Mouse (Mus musculus): ENCODE results near the gene Recql5. TPM values are rescaled to one million over a fixed set of nuclear protein-coding genes. Genes with fewer than 3 reads are reported as not detected.

Recql5 gene
- polyA plus RNA-seq, 1 experiment from 2014 or later = 22.5 TPM

DNA sequence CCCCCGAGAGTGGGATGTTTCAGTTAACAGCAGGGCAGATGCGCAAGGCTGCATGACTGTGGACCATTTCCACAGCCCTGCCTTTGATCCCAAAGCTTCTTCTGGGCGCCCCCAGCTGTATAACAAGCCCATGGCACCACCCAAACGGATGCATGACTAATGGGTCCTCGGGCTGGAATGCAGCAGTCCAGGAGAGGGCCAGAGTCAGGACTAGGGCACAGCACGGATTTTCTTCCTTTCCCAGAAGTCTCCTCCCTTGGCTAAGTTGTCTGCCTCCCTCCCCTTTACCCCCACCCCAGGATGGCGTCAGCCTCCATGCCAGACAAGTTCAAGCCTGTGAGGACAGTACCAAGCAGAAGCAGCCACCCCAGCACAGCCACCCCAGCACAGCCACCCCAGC is 24.7 kb upstream of the Recql5 start:
- ATAC-seq (ENCODE audit: low read depth) = no peak

GRCm38 (mm10) chr11:115956453-115956852 is 23.2 kb upstream of the Recql5 start:
- Histone ChIP-seq H3K9me3 (no peaks in the 10 kb centered on the region), H3K4me3 (no peak overlapping the region), H3K4me1 (replicated peaks) (peaks cover 43% of the 10 kb centered on the region), H3K36me3 (peaks cover 72% of the 10 kb centered on the region), H3K27ac (replicated peaks) (peak overlapping the region; percentile 84), H3K27me3 (no peaks in the 10 kb centered on the region), H3K4me2 (no peak overlapping the region), H3K9ac (0 out of 2 replicates have a peak overlapping the region, but pooled peaks have one; percentile 3)
- ATAC-seq (ENCODE audit: low read depth) = peak; percentile 60
- WGBS = 16% methylated on average over 4 of the region's 4 CpGs

More for the DNA sequence above, 24.7 kb upstream of the Recql5 start:
- Histone ChIP-seq H3K9ac (no peak overlapping the region), H3K9me3 (no peaks in the 10 kb centered on the region), H3K27ac (replicated peaks) (peak overlapping the region; percentile 84), H3K36me3 (peaks cover 72% of the 10 kb centered on the region), H3K4me3 (no peak overlapping the region), H3K4me2 (no peak overlapping the region), H3K27me3 (no peaks in the 10 kb centered on the region), H3K4me1 (replicated peaks) (peaks cover 39% of the 10 kb centered on the region)
- 50% methylated on average over 7 of the region's 7 CpGs for WGBS

- ATAC-seq (ENCODE audit: low read depth) = peak; percentile 44; the same call in 1 of the 2 replicates
- Histone ChIP-seq H3K36me3 (peaks cover 72% of the 10 kb centered on the region), H3K27me3 (no peaks in the 10 kb centered on the region), H3K9me3 (no peaks in the 10 kb centered on the region), H3K4me1 (replicated peaks) (peaks cover 52% of the 10 kb centered on the region), H3K4me3 (no peak overlapping the region), H3K4me2 (no peak overlapping the region), H3K9ac (peak overlapping the region; percentile 54), H3K27ac (replicated peaks) (peak overlapping the region; percentile 84)
- WGBS = 53% methylated on average over 10 of the region's 10 CpGs
Measured at GRCm38 (mm10) chr11:115955195-115955858, 22.1 kb upstream of the Recql5 start.

DNA sequence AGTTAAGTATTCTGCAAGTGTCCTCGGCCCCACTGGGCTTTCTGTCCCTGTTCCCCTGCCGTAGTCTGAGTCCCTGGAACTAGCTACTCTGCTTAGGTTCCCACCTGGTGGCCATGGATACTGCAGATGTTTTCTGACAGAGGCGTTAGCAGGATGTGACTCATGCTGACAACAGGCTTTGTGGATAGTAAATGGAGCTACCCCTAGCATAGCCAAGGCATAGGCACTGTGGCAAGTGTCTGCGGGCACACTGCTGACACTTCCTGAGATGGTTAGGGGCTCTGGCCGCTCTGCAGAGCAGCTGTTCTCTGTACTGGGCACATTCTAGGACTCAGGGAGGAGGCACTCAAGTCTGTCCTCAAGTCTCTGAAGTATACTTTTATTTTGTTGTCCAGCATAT is 21.4 kb upstream of the Recql5 start:
- Histone ChIP-seq H3K27me3 (no peaks in the 10 kb centered on the region), H3K9ac (no peak overlapping the region), H3K4me2 (no peak overlapping the region), H3K9me3 (no peaks in the 10 kb centered on the region), H3K4me3 (no peak overlapping the region), H3K4me1 (replicated peaks) (peaks cover 58% of the 10 kb centered on the region), H3K27ac (replicated peaks) (peak overlapping the region; percentile 84), H3K36me3 (peaks cover 71% of the 10 kb centered on the region)
- WGBS = 72% methylated on average over 5 of the region's 5 CpGs
- no peak for ATAC-seq (ENCODE audit: low read depth)

- peaks cover 52% of the 10 kb centered on the region for H3K4me1 ChIP-seq (replicated peaks)
- no peak overlapping the region for H3K4me3 ChIP-seq
- peaks cover 85% of the 10 kb centered on the region for H3K36me3 ChIP-seq
- no peaks in the 10 kb centered on the region for H3K9me3 ChIP-seq
- H3K4me2 ChIP-seq = no peak overlapping the region
- H3K27me3 ChIP-seq = no peaks in the 10 kb centered on the region
- 54% methylated on average over 2 of the region's 2 CpGs for WGBS
- H3K9ac ChIP-seq = no peak overlapping the region
- H3K27ac ChIP-seq (replicated peaks) = peak overlapping the region; percentile 86
- peak; percentile 80 for ATAC-seq (ENCODE audit: low read depth)
Measured at GRCm38 (mm10) chr11:115950719-115951118, 17.4 kb upstream of the Recql5 start.

GRCm38 (mm10) chr11:115948316-115948715 is 15.0 kb upstream of the Recql5 start:
- 88% methylated on average over 9 of the region's 9 CpGs for WGBS
- Histone ChIP-seq H3K36me3 (peaks cover 93% of the 10 kb centered on the region), H3K9ac (no peak overlapping the region), H3K9me3 (no peaks in the 10 kb centered on the region), H3K27me3 (no peaks in the 10 kb centered on the region), H3K4me1 (replicated peaks) (peaks cover 34% of the 10 kb centered on the region), H3K4me3 (no peak overlapping the region), H3K27ac (replicated peaks) (no peak overlapping the region), H3K4me2 (no peak overlapping the region)
- ATAC-seq (ENCODE audit: low read depth) = no peak

GRCm38 (mm10) chr11:115946221-115946828 is 13.0 kb upstream of the Recql5 start:
- Histone ChIP-seq H3K27me3 (no peaks in the 10 kb centered on the region), H3K36me3 (peaks cover 91% of the 10 kb centered on the region), H3K9me3 (no peaks in the 10 kb centered on the region), H3K27ac (replicated peaks) (peak overlapping the region; percentile 64), H3K4me3 (no peak overlapping the region), H3K4me1 (replicated peaks) (peaks cover 28% of the 10 kb centered on the region), H3K4me2 (no peak overlapping the region), H3K9ac (no peak overlapping the region)
- 81% methylated on average over 9 of the region's 9 CpGs for WGBS
- ATAC-seq (ENCODE audit: low read depth) = no peak

- Histone ChIP-seq H3K9ac (no peak overlapping the region), H3K27me3 (no peaks in the 10 kb centered on the region), H3K27ac (replicated peaks) (no peak overlapping the region), H3K36me3 (peaks cover 91% of the 10 kb centered on the region), H3K4me3 (no peak overlapping the region), H3K4me1 (replicated peaks) (peaks cover 20% of the 10 kb centered on the region), H3K4me2 (no peak overlapping the region), H3K9me3 (no peaks in the 10 kb centered on the region)
- ATAC-seq (ENCODE audit: low read depth) = no peak
- 90% methylated on average over 8 of the region's 8 CpGs for WGBS
Measured at GRCm38 (mm10) chr11:115945247-115945646, 12.0 kb upstream of the Recql5 start.

DNA sequence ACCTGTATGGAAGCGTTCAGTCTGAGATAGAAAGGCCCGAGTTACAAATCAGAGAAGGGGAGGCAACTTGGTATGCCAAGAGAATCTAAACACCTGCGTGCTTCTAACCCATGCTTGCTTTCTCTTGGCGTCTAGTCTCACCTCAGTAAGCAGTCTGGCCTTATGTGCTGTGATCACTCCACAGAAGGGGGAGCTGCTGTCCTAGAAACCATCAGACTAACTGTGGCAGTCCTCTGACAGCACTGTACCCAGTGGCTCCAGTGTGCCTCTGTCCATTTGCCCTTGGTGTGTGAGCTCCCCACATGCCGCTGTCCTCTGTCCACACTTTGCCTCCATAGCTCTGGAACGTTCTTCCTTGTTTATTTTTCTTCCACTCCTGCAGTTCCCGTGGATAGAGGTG is 8.7 kb upstream of the Recql5 start:
- Histone ChIP-seq H3K4me3 (no peak overlapping the region), H3K36me3 (peaks cover 93% of the 10 kb centered on the region), H3K4me1 (replicated peaks) (0 out of 2 replicates have a peak, but pooled peaks cover 3% of the 10 kb centered on the region), H3K4me2 (no peak overlapping the region), H3K27ac (replicated peaks) (no peak overlapping the region), H3K9me3 (no peaks in the 10 kb centered on the region), H3K9ac (no peak overlapping the region), H3K27me3 (no peaks in the 10 kb centered on the region)
- no peak for ATAC-seq (ENCODE audit: low read depth)
- WGBS = 89% methylated on average over 7 of the region's 7 CpGs

DNA sequence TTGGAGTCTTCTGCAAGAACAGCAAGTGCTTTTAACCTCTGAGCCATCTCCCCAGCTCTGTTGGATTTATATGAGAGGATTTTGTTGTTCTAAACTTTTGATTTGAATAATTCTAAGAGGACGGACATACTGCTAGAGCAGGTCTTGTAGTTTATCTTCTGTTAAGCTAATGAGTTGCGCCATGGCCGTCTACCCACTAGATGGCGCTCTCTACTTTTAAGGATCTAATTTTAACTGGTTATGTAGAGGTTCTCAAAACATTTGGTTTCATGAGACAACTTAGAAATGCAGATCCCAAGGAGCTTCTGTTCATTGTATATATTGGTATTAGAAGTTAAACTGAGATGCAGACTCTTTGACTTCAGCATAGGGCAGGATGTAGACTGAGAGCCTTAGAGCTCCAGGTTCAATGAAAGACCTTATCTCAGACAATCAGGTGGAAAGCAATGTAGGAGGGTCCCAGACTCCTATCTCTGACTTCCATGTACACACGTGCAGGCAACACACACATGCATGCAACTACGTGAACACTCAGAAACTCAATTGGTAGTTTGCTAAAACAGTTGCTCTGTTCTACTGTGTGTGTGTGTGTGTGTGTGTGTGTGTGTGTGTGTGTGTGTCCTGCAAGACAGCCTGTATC is 6.5 kb upstream of the Recql5 start:
- Histone ChIP-seq H3K27me3 (no peaks in the 10 kb centered on the region), H3K4me3 (no peak overlapping the region), H3K4me2 (no peak overlapping the region), H3K9ac (no peak overlapping the region), H3K9me3 (no peaks in the 10 kb centered on the region), H3K36me3 (peaks cover 88% of the 10 kb centered on the region), H3K4me1 (replicated peaks) (peaks cover 16% of the 10 kb centered on the region), H3K27ac (replicated peaks) (no peak overlapping the region)
- 43% methylated on average over 6 of the region's 6 CpGs for WGBS
- ATAC-seq (ENCODE audit: low read depth) = no peak

DNA sequence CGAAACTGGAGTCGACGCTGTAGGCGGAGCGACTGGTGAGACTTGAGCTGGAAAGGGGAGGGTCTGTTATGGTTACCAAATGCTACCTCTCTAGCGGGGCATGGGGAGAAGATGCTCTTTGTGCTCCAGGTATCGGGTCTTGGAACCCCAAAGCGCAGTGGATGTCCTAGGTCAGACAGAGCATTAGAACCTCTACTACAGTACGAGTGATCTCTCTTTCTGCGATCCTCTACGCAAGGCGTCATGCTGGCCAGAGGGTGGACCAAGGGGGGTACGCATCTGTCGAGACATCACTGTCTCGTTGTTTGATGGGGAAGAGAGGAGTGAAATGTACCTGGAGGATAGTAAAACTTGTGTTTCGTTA is 452 bp upstream of the Recql5 start:
- WGBS = under 1% methylated on average over 16 of the region's 16 CpGs
- peak overlapping the region; percentile 94 for H3K4me2 ChIP-seq
- peak overlapping the region; percentile 86 for H3K9ac ChIP-seq
- peaks cover 39% of the 10 kb centered on the region for H3K4me1 ChIP-seq (replicated peaks)
- H3K27me3 ChIP-seq = no peaks in the 10 kb centered on the region
- no peaks in the 10 kb centered on the region for H3K9me3 ChIP-seq
- ATAC-seq (ENCODE audit: low read depth) = peak; percentile 60
- peak overlapping the region; percentile 93 for H3K4me3 ChIP-seq
- peaks cover 46% of the 10 kb centered on the region for H3K36me3 ChIP-seq
- H3K27ac ChIP-seq (replicated peaks) = peak overlapping the region; percentile 76

DNA sequence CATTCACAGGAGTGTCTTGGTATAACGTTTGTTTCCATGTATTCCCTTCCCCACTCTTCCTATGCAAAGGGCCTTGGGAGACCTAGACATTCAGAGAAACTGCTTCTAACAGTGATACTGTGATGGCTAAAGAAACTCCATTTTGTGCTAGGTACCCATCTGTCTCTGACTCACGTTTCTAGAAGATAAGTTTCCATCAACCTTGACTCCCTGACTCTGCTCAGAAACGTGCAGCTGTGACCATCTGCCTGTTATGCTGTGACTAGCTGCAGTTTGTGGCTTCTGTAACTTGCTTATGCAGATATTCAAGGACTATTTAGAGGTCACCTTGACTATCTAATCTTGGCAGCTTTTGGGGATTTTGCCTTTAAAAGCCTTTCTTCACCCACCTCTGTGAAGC is 2.0 kb downstream of the Recql5 start:
- H3K27me3 ChIP-seq = no peaks in the 10 kb centered on the region
- H3K27ac ChIP-seq (replicated peaks) = no peak overlapping the region
- H3K9me3 ChIP-seq = no peaks in the 10 kb centered on the region
- ATAC-seq (ENCODE audit: low read depth) = no peak
- peaks cover 37% of the 10 kb centered on the region for H3K4me1 ChIP-seq (replicated peaks)
- WGBS = 67% methylated on average over 3 of the region's 3 CpGs
- H3K9ac ChIP-seq = no peak overlapping the region
- peaks cover 42% of the 10 kb centered on the region for H3K36me3 ChIP-seq
- H3K4me2 ChIP-seq = no peak overlapping the region
- H3K4me3 ChIP-seq = no peak overlapping the region

Measured in neural tube, embryonic 13.5 days (tissue).